In the genomic region with DNA sequence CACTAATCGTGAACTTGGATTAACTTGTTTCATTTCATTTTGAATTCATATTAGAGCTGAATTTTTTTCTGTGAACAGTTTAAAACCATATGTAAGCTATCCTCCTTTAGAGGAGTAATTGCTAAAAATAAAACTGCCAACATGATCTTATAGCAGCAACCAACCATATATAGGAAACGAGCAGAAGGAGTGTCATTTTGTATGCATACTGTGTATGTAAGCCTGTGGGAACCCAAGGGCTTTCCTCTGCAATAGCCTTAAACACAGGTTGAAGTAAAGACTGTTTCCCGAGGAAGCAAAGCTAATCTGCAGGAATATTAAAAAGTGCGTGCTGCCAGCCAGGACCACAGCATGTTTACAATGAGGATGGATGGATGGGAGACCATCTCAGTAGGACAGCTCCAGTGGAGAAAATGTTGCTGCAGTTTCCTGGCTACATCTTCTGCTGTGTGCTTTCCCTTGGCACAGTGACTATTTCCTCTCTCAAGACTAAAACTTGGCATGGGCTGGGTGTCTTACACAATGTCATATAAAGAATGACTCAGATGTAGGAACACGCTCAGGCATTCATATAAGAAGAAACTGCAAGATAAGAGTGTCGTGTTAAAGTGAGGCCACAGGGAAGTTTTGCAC, we compare ENCODE assay signal across 8 mouse cellular contexts.
DNase-seq lines count a peak whose midpoint lies in the region; ATAC-seq lines count a peak whose summit lies in the region.
"Had no signal": no experiment of that assay in that cellular context is flagged by ENCODE, and none has a peak within 500 bp of the region (broad histone marks: within the 10 kb centered on the region; RNA-seq: fewer than 3 reads in every experiment).

No protein-coding gene starts in this region.

- H3K4me1 ChIP-seq in intestine, embryonic 16.5 days (ENCODE audit: control insufficient read depth, insufficient read depth, low read length), result no peaks in the 10 kb centered on the region
- no peaks in the 10 kb centered on the region for H3K4me1 ChIP-seq in intestine, embryonic 15.5 days (replicated peaks)
- H3K4me1 ChIP-seq: neural tube, embryonic 12.5 days had no signal

- ATAC-seq in intestine, embryonic 16.5 days, result no peak
- ATAC-seq in intestine, embryonic 15.5 days, result no peak

- no peak overlapping the region for H3K4me2 ChIP-seq in intestine, embryonic 16.5 days (ENCODE audit: low read depth, low read length)
- no peak overlapping the region for H3K4me2 ChIP-seq in intestine, embryonic 15.5 days (replicated peaks)
- H3K4me2 ChIP-seq: neural tube, embryonic 12.5 days had no signal

- H3K9ac ChIP-seq in intestine, embryonic 16.5 days (ENCODE audit: low read depth, low read length), result no peak overlapping the region
- H3K9ac ChIP-seq in intestine, embryonic 15.5 days, result no peak overlapping the region
- H3K9ac ChIP-seq: neural tube, embryonic 12.5 days had no signal

- 41% methylated on average over 6 of the region's 6 CpGs for WGBS in intestine, embryonic 16.5 days
- 39% methylated on average over 6 of the region's 6 CpGs for WGBS in intestine, embryonic 15.5 days

- no peaks in the 10 kb centered on the region for H3K9me3 ChIP-seq in intestine, embryonic 16.5 days (ENCODE audit: control insufficient read depth, low read length)
- H3K9me3 ChIP-seq in intestine, embryonic 15.5 days, result no peaks in the 10 kb centered on the region
- H3K9me3 ChIP-seq: neural tube, embryonic 12.5 days had no signal

- DNase-seq in cerebellum, adult 9-10 months, result peak; percentile 52
- DNase-seq in frontal cortex, postnatal 10 days (ENCODE audit: low spot score in 2 of 2), result peak; percentile 11 to 26
- peak; percentile 32 to 55 for DNase-seq in right cerebral cortex, postnatal 10 days (ENCODE audit: low spot score in 2 of 2)
- no peak for DNase-seq in spleen, postnatal 36 days (ENCODE audit: low spot score in 2 of 2)
- no peak for DNase-seq in kidney, postnatal 25 days

- peak overlapping the region; percentile 10; the same call in 1 of the 2 replicates for H3K27ac ChIP-seq in intestine, embryonic 16.5 days (ENCODE audit: low read length)
- H3K27ac ChIP-seq in intestine, embryonic 15.5 days, result no peak overlapping the region
- H3K27ac ChIP-seq: neural tube, embryonic 12.5 days had no signal

- H3K27me3 ChIP-seq in intestine, embryonic 16.5 days (replicated peaks; ENCODE audit: control insufficient read depth, insufficient read depth, low read length), result no peaks in the 10 kb centered on the region
- H3K27me3 ChIP-seq in intestine, embryonic 15.5 days (replicated peaks), result no peaks in the 10 kb centered on the region
- H3K27me3 ChIP-seq: neural tube, embryonic 12.5 days had no signal

- H3K36me3 ChIP-seq in intestine, embryonic 16.5 days (ENCODE audit: control insufficient read depth, insufficient read depth, low read length), result no peaks in the 10 kb centered on the region
- no peaks in the 10 kb centered on the region for H3K36me3 ChIP-seq in intestine, embryonic 15.5 days
- H3K36me3 ChIP-seq: neural tube, embryonic 12.5 days had no signal

- no peak overlapping the region for H3K4me3 ChIP-seq in intestine, embryonic 16.5 days (ENCODE audit: low read length)
- no peak overlapping the region for H3K4me3 ChIP-seq in intestine, embryonic 15.5 days (replicated peaks)
- H3K4me3 ChIP-seq: neural tube, embryonic 12.5 days had no signal

Comparison
In these comparisons a context has a peak if more than half of its experiments do, and no peak if none do; other contexts are left out.
1. DNase-seq: peak in cerebellum, adult 9-10 months (single experiment), frontal cortex, postnatal 10 days (2 of 2) and right cerebral cortex, postnatal 10 days (2 of 2); none in spleen, postnatal 36 days (0 of 2) and kidney, postnatal 25 days (0 of 2).